Mouse (Mus musculus): ENCODE results near the gene Cox17. TPM values are rescaled to one million over a fixed set of nuclear protein-coding genes. Genes with fewer than 3 reads are reported as not detected.

Gene Cox17
- total RNA-seq, 2 experiments from 2014 or later: 47.3 to 59.1 TPM

DNA sequence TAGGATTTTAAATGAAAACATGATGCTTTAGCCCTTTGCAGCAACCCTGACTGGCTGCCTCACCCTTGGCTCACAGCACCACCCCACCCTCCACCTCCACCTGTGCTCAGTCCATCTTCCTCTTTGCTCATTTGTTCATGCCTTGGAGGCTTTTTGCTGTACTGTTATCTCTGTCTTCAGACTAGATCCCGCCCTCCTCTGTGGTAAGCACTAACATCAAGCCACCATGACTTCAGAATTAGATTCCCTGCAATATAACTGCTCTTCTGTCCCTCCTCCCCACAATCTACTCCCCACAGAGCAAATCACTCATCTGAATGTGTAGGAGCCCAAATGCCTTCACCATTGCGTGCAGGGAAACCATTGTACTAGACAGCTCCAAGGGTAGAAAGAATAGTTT is 36.9 kb downstream of the Cox17 start:
- intact Hi-C loops (cut with DNase I): no loop called here
- no peak for DNase-seq (ENCODE audit: extremely low spot score in 1 of 2, low spot score in 2 of 2)

DNA sequence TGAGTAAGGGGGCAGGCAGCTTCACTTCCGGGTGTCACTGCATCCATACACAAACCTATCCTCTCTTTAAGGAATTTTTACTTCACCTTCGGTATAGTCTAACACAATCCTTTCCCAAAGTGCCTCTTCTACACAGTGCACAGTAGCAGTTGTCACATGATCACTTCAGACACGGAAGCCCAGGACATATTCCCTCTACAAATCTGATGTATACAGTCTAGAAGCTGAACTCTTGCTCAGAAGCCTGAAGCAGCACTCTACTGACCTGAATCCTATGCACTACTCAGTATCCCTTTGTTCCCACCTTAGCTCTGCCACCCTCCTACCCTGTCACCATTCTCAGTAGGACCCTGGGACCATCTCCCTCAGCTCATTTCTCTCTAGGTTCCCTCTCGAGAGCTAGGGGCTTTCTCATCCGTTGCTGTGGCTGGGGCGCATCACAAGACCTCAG is 38.4 kb downstream of the Cox17 start:
- intact Hi-C loops (cut with DNase I): no loop called here
- DNase-seq (ENCODE audit: extremely low spot score in 1 of 2, low spot score in 2 of 2): no peak

DNA sequence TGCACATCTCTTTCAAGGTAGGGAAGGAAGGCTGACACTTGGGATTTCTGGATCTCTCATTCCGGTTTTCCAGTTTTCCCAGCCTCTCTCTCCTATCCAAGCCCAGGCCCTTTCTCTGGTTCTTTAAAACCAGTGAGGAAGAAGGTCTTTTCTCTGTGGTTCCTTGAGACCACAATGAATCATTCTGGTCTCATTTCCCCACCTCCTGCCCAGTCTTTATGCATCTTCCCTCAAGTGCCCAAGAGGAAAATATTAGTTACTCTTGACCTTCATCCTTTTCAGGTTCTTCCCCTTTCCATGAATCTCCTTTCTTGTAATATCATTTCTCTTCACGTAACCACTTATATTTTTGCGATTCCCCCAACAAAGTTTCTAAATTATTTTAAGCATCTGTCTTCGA is 38.9 kb downstream of the Cox17 start:
- DNase-seq (ENCODE audit: extremely low spot score in 1 of 2, low spot score in 2 of 2): no peak
- intact Hi-C loops (cut with DNase I): no loop called here

DNA sequence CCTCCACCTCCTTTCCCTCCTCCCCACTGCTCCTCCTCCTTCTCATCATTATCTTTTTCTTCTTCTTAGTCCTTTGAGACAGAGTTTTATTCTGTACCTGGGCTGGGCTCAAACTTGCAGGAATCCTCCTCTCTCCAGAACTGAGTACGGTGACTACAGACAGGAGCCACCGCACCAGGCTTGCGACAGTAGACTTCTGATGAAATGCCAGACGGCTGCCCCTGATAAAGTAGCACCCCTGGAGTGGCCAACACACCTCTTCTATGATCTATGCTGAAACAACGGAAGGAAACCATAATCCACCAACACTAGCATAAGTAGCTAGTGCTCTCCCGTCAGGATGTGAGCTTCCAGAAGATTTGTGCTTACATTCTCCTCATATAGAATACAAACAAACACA is 40.6 kb downstream of the Cox17 start:
- no peak for DNase-seq (ENCODE audit: extremely low spot score in 1 of 2, low spot score in 2 of 2)
- intact Hi-C loops (cut with DNase I): no loop called here

DNA sequence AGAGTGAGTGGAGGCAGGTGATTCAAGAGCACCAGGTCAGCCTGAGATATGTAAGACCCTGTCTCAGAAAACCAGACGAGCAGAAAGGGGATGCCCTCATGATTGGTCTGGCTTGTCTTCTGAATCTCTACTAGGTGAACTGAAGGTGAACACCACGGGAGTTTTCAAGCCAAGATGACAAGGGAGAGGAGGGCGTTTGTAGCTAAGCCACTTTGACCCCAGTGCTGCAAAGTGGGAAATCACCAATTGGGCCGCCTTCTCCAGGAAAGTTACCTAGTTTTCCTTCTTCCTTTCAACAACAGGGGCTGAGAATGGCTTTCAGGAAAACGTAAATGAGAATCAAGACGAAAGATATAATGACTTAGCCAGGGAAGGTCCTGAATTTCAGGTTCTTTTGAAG is 42.0 kb downstream of the Cox17 start:
- no peak for DNase-seq (ENCODE audit: extremely low spot score in 1 of 2, low spot score in 2 of 2)

DNA sequence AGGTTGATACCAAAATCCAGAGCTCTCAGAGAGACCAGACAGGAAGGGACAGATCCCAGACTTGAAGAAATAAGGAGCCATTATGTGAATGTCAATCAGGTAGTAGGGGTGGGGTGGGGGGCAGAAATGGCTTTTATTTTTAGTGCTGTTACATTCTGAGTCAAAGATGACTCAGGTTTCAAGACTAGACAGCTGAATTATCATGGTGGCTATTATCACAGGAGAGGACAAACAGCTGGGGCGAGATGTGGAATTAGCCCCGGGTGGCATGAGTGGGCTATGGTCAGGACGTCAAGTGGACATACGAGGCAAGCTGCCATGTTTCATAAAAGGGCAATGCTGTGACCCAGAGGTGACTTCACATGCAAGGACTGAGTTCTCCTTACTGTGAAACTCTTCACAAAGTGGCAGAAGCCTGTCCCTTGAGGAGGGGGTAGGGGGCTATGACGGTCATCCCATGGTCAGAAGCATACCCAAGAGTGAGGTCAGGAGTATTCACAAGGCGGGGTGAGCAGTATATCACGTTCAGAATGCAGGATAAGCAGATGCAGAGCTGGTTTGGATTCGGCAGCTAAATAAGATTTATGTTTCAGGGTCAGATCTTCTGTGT is 42.6 kb downstream of the Cox17 start:
- no peak for DNase-seq (ENCODE audit: extremely low spot score in 1 of 2, low spot score in 2 of 2)
- intact Hi-C loops (cut with DNase I): no loop called here

More for the DNA sequence above, 42.0 kb downstream of the Cox17 start:
- intact Hi-C loops (cut with DNase I): no loop called here

DNA sequence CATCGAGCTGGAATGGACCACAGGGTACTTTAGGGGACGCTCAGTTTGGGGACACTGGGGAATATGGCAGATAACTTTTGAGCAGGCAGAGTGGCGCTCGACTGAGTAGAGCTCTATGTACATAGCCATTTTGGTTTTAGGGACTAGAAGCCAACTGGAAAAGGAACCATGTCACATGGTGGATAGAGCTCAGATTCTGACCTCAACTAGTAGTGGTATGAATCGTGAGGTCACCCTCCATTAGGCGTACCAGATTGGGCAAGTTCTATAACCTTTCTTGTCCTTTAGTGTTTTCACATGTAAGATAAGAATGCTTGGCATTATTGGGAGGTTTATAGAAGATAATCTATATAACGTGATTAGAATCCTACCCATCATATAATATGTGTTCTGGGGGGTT is 43.5 kb downstream of the Cox17 start:
- DNase-seq (ENCODE audit: extremely low spot score in 1 of 2, low spot score in 2 of 2): no peak
- intact Hi-C loops (cut with DNase I): no loop called here

DNA sequence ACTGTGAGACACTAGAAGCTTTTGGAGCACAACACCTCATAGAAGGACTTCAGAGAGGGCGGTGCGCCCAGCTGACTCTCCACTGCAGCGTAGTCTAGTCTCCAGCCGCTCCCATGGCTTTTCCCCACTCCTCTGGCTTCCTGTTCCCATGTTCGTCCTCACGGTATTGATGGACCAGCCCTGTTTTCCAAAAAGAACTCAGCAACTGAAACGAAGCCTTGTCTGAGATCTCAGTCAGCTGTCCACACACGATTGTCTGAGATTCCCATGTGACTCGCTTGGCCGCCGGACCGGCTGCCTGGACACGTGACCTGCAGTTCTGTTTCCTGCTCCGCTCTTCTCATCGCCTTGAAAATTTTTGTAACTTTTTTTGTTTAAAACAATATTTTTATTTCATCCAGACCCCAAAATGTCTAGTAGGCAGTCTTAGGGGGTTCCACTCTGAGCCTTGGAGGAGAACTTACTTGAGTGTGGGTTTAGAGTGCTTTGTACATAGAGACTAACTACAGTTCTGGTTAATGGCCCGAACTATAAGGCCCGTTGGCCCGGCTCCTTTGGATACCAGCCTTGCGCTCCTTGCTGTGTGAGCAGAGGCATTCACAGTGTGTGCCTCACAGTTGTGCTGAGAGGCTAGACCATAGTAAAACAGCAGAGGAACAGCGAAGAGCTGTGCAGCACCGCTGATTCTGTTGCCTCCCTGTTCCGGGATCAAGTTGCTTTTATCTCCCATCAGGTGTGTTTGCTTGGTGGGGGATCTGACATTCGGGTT is 45.5 kb downstream of the Cox17 start:
- intact Hi-C loops (cut with DNase I): no loop called here
- peak in 1 of 2 experiments; percentile 63 for DNase-seq (ENCODE audit: extremely low spot score in 1 of 2, low spot score in 2 of 2)

DNA sequence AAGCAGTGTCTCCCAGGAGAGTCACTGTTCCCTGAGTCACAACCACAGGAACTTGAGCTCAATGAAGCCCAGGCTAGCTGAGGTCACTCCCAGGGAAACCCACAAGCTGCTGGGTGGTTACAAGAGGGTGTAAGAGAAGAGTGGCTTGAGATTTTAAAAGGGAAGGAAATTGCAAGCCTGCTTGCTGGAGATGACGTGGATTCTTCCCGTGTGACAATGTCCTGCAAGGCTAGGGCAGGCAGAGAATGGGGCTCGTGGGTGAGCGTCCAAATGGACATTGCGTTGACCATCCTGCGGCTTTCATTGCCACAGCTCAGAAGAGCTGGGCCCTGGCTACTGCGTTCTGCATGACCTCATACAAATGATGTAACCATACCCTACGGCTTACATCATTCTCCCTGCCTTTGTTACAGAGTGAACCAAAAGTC is 47.4 kb downstream of the Cox17 start:
- DNase-seq (ENCODE audit: extremely low spot score in 1 of 2, low spot score in 2 of 2): no peak
- intact Hi-C loops (cut with DNase I): no loop called here

DNA sequence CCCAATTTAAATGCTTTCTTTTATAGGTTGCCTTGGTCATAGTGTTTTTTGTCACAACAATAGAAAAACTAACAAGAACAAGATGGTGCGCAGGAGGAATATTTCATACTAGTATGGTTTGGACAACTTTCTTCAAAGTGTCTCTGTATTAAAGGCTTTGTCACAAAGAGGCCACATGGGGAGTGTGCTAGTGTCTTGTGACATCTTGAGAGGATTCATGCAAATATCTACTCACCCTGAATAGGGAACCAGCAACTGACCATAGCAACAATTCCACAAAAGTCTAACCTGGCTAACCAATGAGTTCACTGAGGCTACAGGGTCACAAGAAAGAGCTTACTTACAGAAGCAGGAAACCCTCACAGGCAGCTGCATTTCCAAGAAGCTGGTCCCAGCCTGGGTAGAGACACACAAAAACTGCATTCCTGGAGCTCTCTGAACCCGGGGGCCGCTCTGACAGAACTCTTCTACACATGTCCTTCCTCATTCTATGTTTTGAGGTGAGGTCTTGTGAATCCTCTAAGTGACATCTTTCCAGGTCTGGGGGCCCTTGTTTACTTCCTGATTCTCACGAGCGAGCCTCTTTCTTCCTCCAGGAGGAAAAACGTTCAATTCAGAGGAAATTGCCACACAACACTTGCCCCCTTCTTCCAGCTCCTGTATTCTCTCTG is 48.4 kb downstream of the Cox17 start:
- intact Hi-C loops (cut with DNase I): no loop called here
- DNase-seq (ENCODE audit: extremely low spot score in 1 of 2, low spot score in 2 of 2): no peak

DNA sequence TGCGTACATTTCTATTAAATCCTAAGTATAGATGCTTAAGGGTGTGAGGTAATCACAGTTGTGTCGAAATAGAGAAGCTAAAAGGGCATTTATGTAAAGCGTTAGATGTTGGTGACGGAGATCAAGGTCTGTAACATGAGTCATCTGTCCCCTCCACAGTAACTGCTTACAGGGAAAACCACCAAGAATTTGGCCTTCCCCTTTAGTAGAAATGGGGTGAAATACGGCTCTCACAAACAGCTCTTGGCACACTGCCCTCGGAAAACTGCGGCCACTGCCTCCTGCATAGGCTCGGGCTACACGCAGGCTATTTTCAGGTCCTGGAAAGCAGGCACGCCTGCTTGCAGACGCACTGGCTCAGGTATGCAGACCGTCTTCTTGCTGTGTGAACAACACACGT is 49.4 kb downstream of the Cox17 start:
- DNase-seq (ENCODE audit: extremely low spot score in 1 of 2, low spot score in 2 of 2): peak in 1 of 2 experiments; percentile 65
- intact Hi-C loops (cut with DNase I): no loop called here

DNA sequence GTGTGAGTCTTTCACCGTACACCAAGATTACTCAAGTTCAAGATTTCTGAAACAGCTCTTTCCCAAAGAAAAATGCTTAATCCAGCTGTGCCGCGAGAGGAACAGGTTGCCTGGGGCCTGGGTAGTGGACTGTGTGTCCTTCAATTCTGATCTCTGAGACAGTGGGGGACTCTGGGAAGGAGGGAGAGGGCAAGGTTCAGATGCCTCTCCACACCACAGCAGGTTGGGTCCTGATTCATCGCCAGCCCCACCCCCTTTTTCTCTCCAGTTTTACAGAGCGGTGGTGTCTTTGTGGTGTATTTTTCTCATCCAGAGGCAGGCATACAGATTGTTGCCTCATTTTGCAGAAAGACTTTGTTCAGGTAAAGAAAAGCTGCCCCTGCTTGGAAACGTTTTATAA is 51.5 kb downstream of the Cox17 start:
- no peak for DNase-seq (ENCODE audit: extremely low spot score in 1 of 2, low spot score in 2 of 2)
- intact Hi-C loops (cut with DNase I): no loop called here

DNA sequence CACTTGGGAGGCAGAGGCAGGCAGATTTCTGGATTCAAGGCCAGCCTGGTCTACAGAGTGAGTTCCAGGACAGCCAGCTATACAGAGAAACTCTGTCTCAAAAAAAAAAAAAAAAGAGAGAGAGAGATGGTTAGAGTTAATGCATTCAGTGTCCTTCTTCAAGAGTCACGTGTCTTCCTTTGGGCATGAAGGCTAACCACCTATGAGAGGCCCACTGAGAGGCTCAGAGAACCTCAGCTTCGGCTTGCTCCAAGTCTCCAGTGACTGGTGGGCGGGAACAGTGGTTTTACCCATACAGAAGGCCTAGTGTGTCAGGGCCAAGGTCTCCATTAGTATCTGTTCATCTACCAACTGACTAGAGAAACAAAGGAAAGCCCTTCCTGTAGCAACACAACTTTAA is 52.3 kb downstream of the Cox17 start:
- intact Hi-C loops (cut with DNase I): no loop called here
- no peak for DNase-seq (ENCODE audit: extremely low spot score in 1 of 2, low spot score in 2 of 2)

DNA sequence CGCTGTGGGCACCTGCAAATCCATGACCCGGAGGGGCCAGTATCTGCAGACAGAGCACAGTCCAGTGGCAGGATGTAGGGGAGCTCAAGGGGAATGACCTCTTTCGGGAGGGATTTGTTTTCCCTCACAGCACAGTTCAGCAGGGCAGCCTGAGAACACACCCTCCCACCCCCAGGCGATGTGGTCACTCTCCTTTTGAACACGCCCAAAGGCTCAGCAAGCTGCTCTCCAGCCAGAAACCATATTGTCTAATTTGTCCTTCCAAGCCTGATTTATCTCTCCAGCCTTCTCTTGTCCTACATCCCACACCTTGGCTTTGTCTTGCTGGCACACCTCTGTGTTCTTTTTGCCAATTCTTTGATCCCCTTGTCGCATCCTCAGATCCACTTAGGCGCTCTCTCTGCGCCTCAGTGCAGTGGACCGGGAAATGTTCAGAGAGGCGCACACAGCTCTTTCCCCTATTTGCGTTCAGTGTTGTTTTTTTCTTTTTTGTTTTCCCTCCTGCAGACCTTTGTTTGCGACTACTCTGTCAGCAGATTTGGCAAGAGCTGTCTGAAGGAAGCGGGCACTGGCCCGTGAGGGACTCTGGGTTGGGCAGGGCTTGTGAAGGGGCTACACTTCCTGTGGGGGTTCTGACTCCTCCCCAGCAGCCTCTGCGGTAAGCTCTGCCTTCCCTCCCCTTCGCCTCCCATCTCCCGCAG is 52.9 kb downstream of the Cox17 start:
- intact Hi-C loops (cut with DNase I): no loop called here
- peak; percentile 26 to 77 for DNase-seq (ENCODE audit: extremely low spot score in 1 of 2, low spot score in 2 of 2)

DNA sequence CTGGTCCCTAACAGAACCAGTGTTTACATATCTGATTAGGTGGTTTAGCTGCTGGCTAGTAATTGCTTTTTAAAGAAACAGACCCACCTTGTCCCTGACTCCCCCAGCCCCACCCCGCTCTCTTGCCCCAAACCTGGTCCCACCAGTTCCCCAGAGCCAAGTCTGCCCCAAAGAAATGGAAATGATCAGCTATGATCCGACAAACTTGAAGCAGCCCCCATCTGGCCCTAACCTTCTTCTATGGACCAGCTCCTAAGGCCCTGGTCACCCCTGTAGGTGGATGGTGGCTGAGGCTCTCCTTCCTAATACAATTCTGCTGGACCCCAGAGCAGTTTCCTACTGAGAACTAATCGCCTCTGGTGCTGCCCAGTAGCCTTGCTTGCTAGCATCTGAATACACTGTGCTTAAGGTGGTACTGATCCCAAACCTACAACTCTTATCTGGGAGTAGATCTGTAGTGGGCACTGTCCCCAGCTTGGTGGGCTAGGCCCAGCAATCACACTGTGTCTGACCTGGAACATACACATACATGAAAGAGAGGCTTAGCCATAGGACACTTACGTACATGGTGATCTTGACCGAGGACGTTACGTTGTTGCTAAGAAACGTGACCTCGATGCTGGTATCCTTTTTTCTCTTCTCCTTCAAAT is 53.6 kb downstream of the Cox17 start:
- no peak for DNase-seq (ENCODE audit: extremely low spot score in 1 of 2, low spot score in 2 of 2)
- intact Hi-C loops (cut with DNase I): no loop called here

DNA sequence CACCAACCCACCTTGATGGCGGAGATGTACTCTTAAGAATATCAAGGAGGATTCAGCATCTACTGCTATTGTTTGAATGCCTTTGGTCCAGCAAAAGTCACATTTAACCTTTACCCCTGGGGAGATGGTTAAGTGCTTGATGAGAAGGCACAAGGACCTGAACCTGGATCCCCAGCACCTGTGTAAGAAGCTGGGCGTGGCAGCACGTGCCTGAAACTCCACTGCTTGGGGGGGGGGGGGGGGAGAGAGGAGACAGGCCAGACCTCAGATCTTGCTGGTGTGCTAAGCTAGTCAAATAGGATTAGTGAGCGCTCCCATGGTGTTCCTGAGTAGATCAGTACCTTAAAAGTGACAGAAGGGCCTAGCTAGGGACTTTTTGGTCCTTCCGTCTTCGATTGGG is 54.7 kb downstream of the Cox17 start:
- DNase-seq (ENCODE audit: extremely low spot score in 1 of 2, low spot score in 2 of 2): no peak
- intact Hi-C loops (cut with DNase I): no loop called here
